Mouse (Mus musculus) stomach, embryonic 15.5 days (tissue): ENCODE results near the gene Hoxa3. TPM values are rescaled to one million over a fixed set of nuclear protein-coding genes. Genes with fewer than 3 reads are reported as not detected.
A peak's percentile ranks its signal among the peaks of the same experiment; 100 is the strongest.

Experiments used
- ATAC-seq: fragments of 200-750 bp; cut with Nextera tagmentation; 2 replicates; pipeline ENCODE4 v1.8.0; 2017; ENCODE audit warnings: low read depth, moderate number of reproducible peaks, moderate TSS enrichment; ENCODE audit not compliant: insufficient read depth, low FRiP score
- H3K27ac ChIP-seq: fragments of 300-500 bp; sonication (generic); 2 replicates; pipeline ENCODE4 v1.5.1; 2015; ENCODE audit warnings: mild to moderate bottlenecking, inconsistent platforms
- H3K27me3 ChIP-seq: fragments of 300-500 bp; sonication (generic); replicated peaks from 2 replicates; pipeline ENCODE4 v1.6.1; 2015; ENCODE audit warnings: inconsistent platforms
- H3K36me3 ChIP-seq: fragments of 300-500 bp; sonication (generic); 2 replicates; pipeline ENCODE4 v1.6.1; 2015; ENCODE audit warnings: inconsistent platforms
- H3K4me1 ChIP-seq: fragments of 300-500 bp; sonication (generic); 2 replicates; pipeline ENCODE4 v1.6.1; 2015; ENCODE audit warnings: inconsistent platforms
- H3K4me2 ChIP-seq: fragments of 300-500 bp; sonication (generic); 2 replicates; pipeline ENCODE4 v1.6.1; 2015; ENCODE audit warnings: mild to moderate bottlenecking, inconsistent platforms
- H3K4me3 ChIP-seq: fragments of 300-500 bp; sonication (generic); replicated peaks from 2 replicates; pipeline ENCODE4 v1.5.1; 2015; ENCODE audit warnings: inconsistent platforms
- H3K9ac ChIP-seq: fragments of 300-500 bp; sonication (generic); 2 replicates; pipeline ENCODE4 v1.6.1; 2015; ENCODE audit warnings: inconsistent platforms
- H3K9me3 ChIP-seq: fragments of 300-500 bp; sonication (generic); 2 replicates; pipeline ENCODE4 v1.6.1; 2016; ENCODE audit warnings: inconsistent platforms
- WGBS: fragments of 180-500 bp; shearing (Covaris S2); methylation state at CpG from one replicate; pipeline ENCODE4 v1.1.7; 2015; 5-methylcytosine and 5-hydroxymethylcytosine counted together
- polyA plus RNA-seq: library from polyadenylated mRNA; unstranded; fragments of >200 nt; fragmentation: Nextera tagmentation; extraction: Ambion mirVana; gene quantifications from 2 replicates; pipeline ENCODE4 v1.2.1, GENCODE M21; 2015

Gene Hoxa3
- polyA plus RNA-seq, 1 experiment from 2014 or later, result 8.0 TPM

- Histone ChIP-seq H3K4me2 (peak overlapping the region; percentile 77), H3K27me3 (peaks cover 21% of the 10 kb centered on the region), H3K27ac (peak overlapping the region; percentile 97), H3K9me3 (no peaks in the 10 kb centered on the region), H3K4me1 (peaks cover 31% of the 10 kb centered on the region), H3K9ac (no peak overlapping the region), H3K4me3 (peak overlapping the region; percentile 41), H3K36me3 (no peaks in the 10 kb centered on the region)
- under 1% methylated on average over 35 of the region's 35 CpGs for WGBS
- peak; percentile 71 for ATAC-seq
These were observed 40.6 kb downstream of the Hoxa3 start for GRCm38 (mm10) chr6:52172501-52172900.

- 13% methylated on average over 7 of the region's 7 CpGs for WGBS
- Histone ChIP-seq H3K4me1 (peaks cover 32% of the 10 kb centered on the region), H3K9ac (no peak overlapping the region), H3K36me3 (no peaks in the 10 kb centered on the region), H3K9me3 (no peaks in the 10 kb centered on the region), H3K27me3 (peaks cover 21% of the 10 kb centered on the region), H3K4me2 (peak overlapping the region; percentile 77), H3K4me3 (peak overlapping the region; percentile 41), H3K27ac (peak overlapping the region; percentile 97)
- no peak for ATAC-seq
These were observed 41.2 kb downstream of the Hoxa3 start for GRCm38 (mm10) chr6:52171938-52172337.

- no peaks in the 10 kb centered on the region for H3K36me3 ChIP-seq
- peaks cover 32% of the 10 kb centered on the region for H3K4me1 ChIP-seq
- WGBS, result 16% methylated on average over 4 of the region's 4 CpGs
- H3K9me3 ChIP-seq, result no peaks in the 10 kb centered on the region
- peak overlapping the region; percentile 97 for H3K27ac ChIP-seq
- no peak overlapping the region for H3K4me3 ChIP-seq
- no peak for ATAC-seq
- no peak overlapping the region for H3K9ac ChIP-seq
- peaks cover 21% of the 10 kb centered on the region for H3K27me3 ChIP-seq
- peak overlapping the region; percentile 77 for H3K4me2 ChIP-seq
These were observed 41.8 kb downstream of the Hoxa3 start for GRCm38 (mm10) chr6:52171331-52171730.

- peaks cover 34% of the 10 kb centered on the region for H3K4me1 ChIP-seq
- no peak for ATAC-seq
- H3K4me2 ChIP-seq, result peak overlapping the region; percentile 77
- peak overlapping the region; percentile 25 for H3K4me3 ChIP-seq
- WGBS, result 24% methylated on average over 5 of the region's 5 CpGs
- H3K27me3 ChIP-seq, result peaks cover 21% of the 10 kb centered on the region
- no peaks in the 10 kb centered on the region for H3K9me3 ChIP-seq
- peak overlapping the region; percentile 97 for H3K27ac ChIP-seq
- H3K36me3 ChIP-seq, result no peaks in the 10 kb centered on the region
- peak overlapping the region; percentile 32; the same call in 1 of the 2 replicates for H3K9ac ChIP-seq
These were observed 42.3 kb downstream of the Hoxa3 start for GRCm38 (mm10) chr6:52170898-52171223.

GRCm38 (mm10) chr6:52170166-52170897 lies 42.8 kb downstream of the Hoxa3 start:
- 11% methylated on average over 40 of the region's 40 CpGs for WGBS
- H3K4me3 ChIP-seq, result peak overlapping the region; percentile 25

GRCm38 (mm10) chr6:52169499-52170165 lies 43.5 kb downstream of the Hoxa3 start:
- H3K36me3 ChIP-seq, result no peaks in the 10 kb centered on the region
- H3K4me1 ChIP-seq, result peaks cover 38% of the 10 kb centered on the region
- 25% methylated on average over 16 of the region's 16 CpGs for WGBS
- H3K9me3 ChIP-seq, result no peaks in the 10 kb centered on the region
- peak overlapping the region; percentile 97 for H3K27ac ChIP-seq
- peak overlapping the region; percentile 25 for H3K4me3 ChIP-seq
- H3K27me3 ChIP-seq, result peaks cover 21% of the 10 kb centered on the region
- peak overlapping the region; percentile 32; the same call in 1 of the 2 replicates for H3K9ac ChIP-seq
- H3K4me2 ChIP-seq, result peak overlapping the region; percentile 77
- ATAC-seq, result no peak

More at GRCm38 (mm10) chr6:52170166-52170897, 42.8 kb downstream of the Hoxa3 start:
- H3K27ac ChIP-seq, result peak overlapping the region; percentile 97
- H3K9me3 ChIP-seq, result no peaks in the 10 kb centered on the region
- ATAC-seq, result no peak; the same call in 1 of the 2 replicates
- peak overlapping the region; percentile 77 for H3K4me2 ChIP-seq
- H3K4me1 ChIP-seq, result peaks cover 36% of the 10 kb centered on the region
- H3K27me3 ChIP-seq, result peaks cover 21% of the 10 kb centered on the region
- peak overlapping the region; percentile 32; the same call in 1 of the 2 replicates for H3K9ac ChIP-seq
- H3K36me3 ChIP-seq, result no peaks in the 10 kb centered on the region

GRCm38 (mm10) chr6:52168191-52169055 lies 44.7 kb downstream of the Hoxa3 start:
- H3K4me3 ChIP-seq, result peak overlapping the region; percentile 45
- H3K4me2 ChIP-seq, result peak overlapping the region; percentile 58
- 8% methylated on average over 42 of the region's 42 CpGs for WGBS
- H3K27ac ChIP-seq, result peak overlapping the region; percentile 89
- H3K9ac ChIP-seq, result peak overlapping the region; percentile 45
- no peak for ATAC-seq
- H3K4me1 ChIP-seq, result peaks cover 38% of the 10 kb centered on the region
- H3K36me3 ChIP-seq, result no peaks in the 10 kb centered on the region
- H3K27me3 ChIP-seq, result peaks cover 21% of the 10 kb centered on the region
- no peaks in the 10 kb centered on the region for H3K9me3 ChIP-seq

- H3K9me3 ChIP-seq, result no peaks in the 10 kb centered on the region
- peak overlapping the region; percentile 58 for H3K4me2 ChIP-seq
- H3K9ac ChIP-seq, result peak overlapping the region; percentile 45; the same call in 1 of the 2 replicates
- H3K27me3 ChIP-seq, result peaks cover 21% of the 10 kb centered on the region
- WGBS, result 25% methylated on average over 14 of the region's 14 CpGs
- peak overlapping the region; percentile 45 for H3K4me3 ChIP-seq
- no peak for ATAC-seq
- H3K27ac ChIP-seq, result peak overlapping the region; percentile 89
- peaks cover 38% of the 10 kb centered on the region for H3K4me1 ChIP-seq
- no peaks in the 10 kb centered on the region for H3K36me3 ChIP-seq
These were observed 45.4 kb downstream of the Hoxa3 start for GRCm38 (mm10) chr6:52167736-52168161.

GRCm38 (mm10) chr6:52167176-52167575 lies 46.0 kb downstream of the Hoxa3 start:
- no peak for ATAC-seq
- peak overlapping the region; percentile 45 for H3K4me3 ChIP-seq
- H3K9ac ChIP-seq, result peak overlapping the region; percentile 45; the same call in 1 of the 2 replicates
- H3K4me1 ChIP-seq, result peaks cover 33% of the 10 kb centered on the region
- H3K27ac ChIP-seq, result peak overlapping the region; percentile 89
- no peaks in the 10 kb centered on the region for H3K9me3 ChIP-seq
- H3K4me2 ChIP-seq, result peak overlapping the region; percentile 58
- peaks cover 16% of the 10 kb centered on the region for H3K27me3 ChIP-seq
- H3K36me3 ChIP-seq, result no peaks in the 10 kb centered on the region
- 30% methylated on average over 1 of the region's 1 CpGs for WGBS

GRCm38 (mm10) chr6:52166431-52167077 lies 46.6 kb downstream of the Hoxa3 start:
- no peaks in the 10 kb centered on the region for H3K9me3 ChIP-seq
- H3K4me2 ChIP-seq, result peak overlapping the region; percentile 58
- peak overlapping the region; percentile 45 for H3K4me3 ChIP-seq
- ATAC-seq, result no peak
- 10% methylated on average over 4 of the region's 4 CpGs for WGBS
- peak overlapping the region; percentile 89 for H3K27ac ChIP-seq
- no peaks in the 10 kb centered on the region for H3K36me3 ChIP-seq
- peak overlapping the region; percentile 20; the same call in 1 of the 2 replicates for H3K9ac ChIP-seq
- H3K4me1 ChIP-seq, result peaks cover 27% of the 10 kb centered on the region
- H3K27me3 ChIP-seq, result peaks cover 15% of the 10 kb centered on the region
